22 mouse cellular contexts compared by ENCODE assay signal in genomic region chr17:87357506-87357905, GRCm38 (mm10).
A peak's percentile ranks its signal among the peaks of the same experiment; 100 is the strongest.
DNase-seq lines count a peak whose midpoint lies in the region; ATAC-seq and TF ChIP-seq lines count a peak whose summit lies in the region.
"Had no signal": no experiment of that assay in that cellular context is flagged by ENCODE, and none has a peak within 500 bp of the region (broad histone marks: within the 10 kb centered on the region; RNA-seq: fewer than 3 reads in every experiment).

No protein-coding gene starts in this region.

- no peak overlapping the region for H3K27ac ChIP-seq in intestine, embryonic 15.5 days
- no peak overlapping the region for H3K27ac ChIP-seq in intestine, embryonic 16.5 days (ENCODE audit: low read length)
- peak overlapping the region; percentile 53; the same call in 1 of the 2 replicates for H3K27ac ChIP-seq in small intestine, adult 2 months (ENCODE audit: insufficient read depth, low read depth, low read length)
- no peak overlapping the region for H3K27ac ChIP-seq in forebrain, embryonic 15.5 days (replicated peaks)
- H3K27ac ChIP-seq in midbrain, embryonic 11.5 days (ENCODE audit: low read depth, low read length) = no peak overlapping the region
- H3K27ac ChIP-seq: embryonic facial prominence, embryonic 13.5 days; embryonic facial prominence, embryonic 15.5 days; forebrain, embryonic 10.5 days; forebrain, embryonic 12.5 days had no signal

- H3K9me3 ChIP-seq in intestine, embryonic 15.5 days = no peaks in the 10 kb centered on the region
- no peaks in the 10 kb centered on the region for H3K9me3 ChIP-seq in intestine, embryonic 16.5 days (ENCODE audit: control insufficient read depth, low read length)
- no peaks in the 10 kb centered on the region for H3K9me3 ChIP-seq in forebrain, embryonic 15.5 days
- no peaks in the 10 kb centered on the region for H3K9me3 ChIP-seq in midbrain, embryonic 11.5 days (ENCODE audit: control insufficient read depth, low read length)
- H3K9me3 ChIP-seq: embryonic facial prominence, embryonic 13.5 days; embryonic facial prominence, embryonic 15.5 days; forebrain, embryonic 10.5 days; forebrain, embryonic 12.5 days had no signal

- no peaks in the 10 kb centered on the region for H3K27me3 ChIP-seq in intestine, embryonic 15.5 days (replicated peaks)
- no peaks in the 10 kb centered on the region for H3K27me3 ChIP-seq in intestine, embryonic 16.5 days (replicated peaks; ENCODE audit: control insufficient read depth, insufficient read depth, low read length)
- no peaks in the 10 kb centered on the region for H3K27me3 ChIP-seq in small intestine, adult 2 months (ENCODE audit: control insufficient read depth, insufficient read depth, low read length)
- no peaks in the 10 kb centered on the region for H3K27me3 ChIP-seq in forebrain, embryonic 15.5 days
- no peaks in the 10 kb centered on the region for H3K27me3 ChIP-seq in midbrain, embryonic 11.5 days (ENCODE audit: control insufficient read depth, insufficient read depth, low read length)
- H3K27me3 ChIP-seq: embryonic facial prominence, embryonic 15.5 days; forebrain, embryonic 12.5 days had no signal

- H3K9ac ChIP-seq in intestine, embryonic 15.5 days = no peak overlapping the region
- no peak overlapping the region for H3K9ac ChIP-seq in intestine, embryonic 16.5 days (ENCODE audit: low read depth, low read length)
- no peak overlapping the region for H3K9ac ChIP-seq in forebrain, embryonic 15.5 days (replicated peaks)
- H3K9ac ChIP-seq in midbrain, embryonic 11.5 days (ENCODE audit: low read length) = no peak overlapping the region
- H3K9ac ChIP-seq: embryonic facial prominence, embryonic 13.5 days; embryonic facial prominence, embryonic 15.5 days; forebrain, embryonic 12.5 days; forebrain, postnatal 0 days had no signal

- 73% methylated on average over 9 of the region's 9 CpGs for WGBS in intestine, embryonic 15.5 days
- 74% methylated on average over 9 of the region's 9 CpGs for WGBS in intestine, embryonic 16.5 days
- 56% methylated on average over 9 of the region's 9 CpGs for WGBS in small intestine, adult 2 months
- WGBS in forebrain, embryonic 15.5 days = 81% methylated on average over 9 of the region's 9 CpGs
- WGBS in midbrain, embryonic 11.5 days = 85% methylated on average over 9 of the region's 9 CpGs

- no peak for TF ChIP-seq CTCF in small intestine, adult 2 months (IDR thresholded peaks at IDR 0.05; ENCODE audit: extremely low read depth, insufficient read length, insufficient replicate concordance, low read depth, low read length)

- no peak overlapping the region for H3K4me2 ChIP-seq in intestine, embryonic 15.5 days (replicated peaks)
- H3K4me2 ChIP-seq in intestine, embryonic 16.5 days (ENCODE audit: low read depth, low read length) = no peak overlapping the region
- H3K4me2 ChIP-seq in forebrain, embryonic 15.5 days (replicated peaks) = no peak overlapping the region
- H3K4me2 ChIP-seq in midbrain, embryonic 11.5 days = no peak overlapping the region
- H3K4me2 ChIP-seq: embryonic facial prominence, embryonic 13.5 days; embryonic facial prominence, embryonic 15.5 days; forebrain, embryonic 12.5 days had no signal

- H3K4me1 ChIP-seq in intestine, embryonic 15.5 days (replicated peaks) = peaks cover 22% of the 10 kb centered on the region
- peaks cover 20% of the 10 kb centered on the region for H3K4me1 ChIP-seq in intestine, embryonic 16.5 days (ENCODE audit: control insufficient read depth, insufficient read depth, low read length)
- peaks cover 23% of the 10 kb centered on the region for H3K4me1 ChIP-seq in small intestine, adult 2 months (ENCODE audit: control insufficient read depth, insufficient read depth, insufficient read length, low read length)
- peaks cover 14% of the 10 kb centered on the region for H3K4me1 ChIP-seq in forebrain, embryonic 15.5 days
- H3K4me1 ChIP-seq in midbrain, embryonic 11.5 days (ENCODE audit: control insufficient read depth, insufficient read depth, low read length) = peaks cover 8% of the 10 kb centered on the region

- TF ChIP-seq POLR2A in small intestine, adult 2 months (IDR thresholded peaks at IDR 0.05; ENCODE audit: low read depth, low read length) = no peak

- no peaks in the 10 kb centered on the region for H3K36me3 ChIP-seq in intestine, embryonic 15.5 days
- no peaks in the 10 kb centered on the region for H3K36me3 ChIP-seq in intestine, embryonic 16.5 days (ENCODE audit: control insufficient read depth, insufficient read depth, low read length)
- H3K36me3 ChIP-seq in small intestine, adult 2 months (ENCODE audit: control insufficient read depth, insufficient read depth, low read length) = peaks cover 46% of the 10 kb centered on the region
- H3K36me3 ChIP-seq in forebrain, embryonic 15.5 days = no peaks in the 10 kb centered on the region
- no peaks in the 10 kb centered on the region for H3K36me3 ChIP-seq in midbrain, embryonic 11.5 days (ENCODE audit: control insufficient read depth, insufficient read depth, low read length)
- H3K36me3 ChIP-seq: embryonic facial prominence, embryonic 13.5 days; embryonic facial prominence, embryonic 15.5 days; forebrain, embryonic 10.5 days; forebrain, embryonic 12.5 days had no signal

- H3K4me3 ChIP-seq in intestine, embryonic 15.5 days (replicated peaks) = no peak overlapping the region
- H3K4me3 ChIP-seq in intestine, embryonic 16.5 days (ENCODE audit: low read length) = no peak overlapping the region
- H3K4me3 ChIP-seq in small intestine, adult 2 months (ENCODE audit: low read depth, low read length) = no peak overlapping the region
- H3K4me3 ChIP-seq in forebrain, embryonic 15.5 days = no peak overlapping the region
- no peak overlapping the region for H3K4me3 ChIP-seq in midbrain, embryonic 11.5 days (ENCODE audit: low read depth, low read length)
- H3K4me3 ChIP-seq: embryonic facial prominence, embryonic 13.5 days; embryonic facial prominence, embryonic 15.5 days; erythroblast, embryonic 14.5 days; forebrain, embryonic 10.5 days; forebrain, embryonic 12.5 days had no signal

- peak; percentile 42 for ATAC-seq in intestine, embryonic 15.5 days
- ATAC-seq in intestine, embryonic 16.5 days = peak; percentile 57
- ATAC-seq in forebrain, embryonic 15.5 days (replicated peaks) = no peak
- ATAC-seq in midbrain, embryonic 11.5 days (ENCODE audit: low FRiP score) = no peak
- ATAC-seq: forebrain, embryonic 14.5 days; forebrain, postnatal 0 days had no signal

- DNase-seq in midbrain, embryonic 11.5 days (ENCODE audit: low spot score, missing footprints) = no peak
- DNase-seq: adrenal gland, adult 2 months; adrenal gland, postnatal 10 days; adrenal gland, postnatal 25 days; cerebellum, adult 11 months; cerebellum, adult 18-20 months; cerebellum, adult 8-10 months; cerebellum, adult 9-11 months; cerebellum, postnatal 14 days; cerebellum, postnatal 36 days; embryo, embryonic 11 days; forebrain, postnatal 0 days had no signal

Comparison
In these comparisons a context has a peak if more than half of its experiments do, and no peak if none do; other contexts are left out.
1. ATAC-seq: peak in intestine, embryonic 15.5 days (single experiment) and intestine, embryonic 16.5 days (single experiment); none in forebrain, embryonic 15.5 days (single experiment) and midbrain, embryonic 11.5 days (single experiment).